Mouse (Mus musculus) hindlimb bud, embryonic 11.5 days (tissue): Measurements from ENCODE around the gene Tat.

ENCODE experiments used
- DNase-seq: peaks from one replicate; pipeline ENCODE4 v3.0.0-alpha.2; 2012; ENCODE audit warnings: low read depth, low spot score; ENCODE audit errors: extremely low spot score

Gene Tat

DNA sequence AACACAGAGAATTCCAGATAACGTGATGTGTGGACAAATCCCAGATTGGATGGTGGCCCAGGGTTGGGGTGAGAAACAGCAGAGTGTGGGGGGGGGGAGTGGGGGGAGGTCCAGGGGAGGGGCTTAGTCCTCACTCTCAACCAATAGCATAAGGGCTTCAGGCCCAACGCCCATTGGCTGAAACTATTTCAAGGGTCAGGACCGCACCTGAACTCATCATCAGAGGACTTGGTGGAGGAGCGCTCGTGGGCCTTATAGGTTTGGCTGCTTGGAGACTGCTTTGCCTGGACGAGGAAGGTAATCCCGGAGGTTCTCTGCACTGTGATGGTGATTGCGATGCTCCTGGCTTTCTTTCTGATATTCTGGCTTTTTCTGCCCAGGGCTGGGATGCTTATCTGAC is at the start of gene Tat:
TSS of gene Tat (plus strand) at position 214 of the 400 bp plus-strand sequence.
- no peak for DNase-seq

DNA sequence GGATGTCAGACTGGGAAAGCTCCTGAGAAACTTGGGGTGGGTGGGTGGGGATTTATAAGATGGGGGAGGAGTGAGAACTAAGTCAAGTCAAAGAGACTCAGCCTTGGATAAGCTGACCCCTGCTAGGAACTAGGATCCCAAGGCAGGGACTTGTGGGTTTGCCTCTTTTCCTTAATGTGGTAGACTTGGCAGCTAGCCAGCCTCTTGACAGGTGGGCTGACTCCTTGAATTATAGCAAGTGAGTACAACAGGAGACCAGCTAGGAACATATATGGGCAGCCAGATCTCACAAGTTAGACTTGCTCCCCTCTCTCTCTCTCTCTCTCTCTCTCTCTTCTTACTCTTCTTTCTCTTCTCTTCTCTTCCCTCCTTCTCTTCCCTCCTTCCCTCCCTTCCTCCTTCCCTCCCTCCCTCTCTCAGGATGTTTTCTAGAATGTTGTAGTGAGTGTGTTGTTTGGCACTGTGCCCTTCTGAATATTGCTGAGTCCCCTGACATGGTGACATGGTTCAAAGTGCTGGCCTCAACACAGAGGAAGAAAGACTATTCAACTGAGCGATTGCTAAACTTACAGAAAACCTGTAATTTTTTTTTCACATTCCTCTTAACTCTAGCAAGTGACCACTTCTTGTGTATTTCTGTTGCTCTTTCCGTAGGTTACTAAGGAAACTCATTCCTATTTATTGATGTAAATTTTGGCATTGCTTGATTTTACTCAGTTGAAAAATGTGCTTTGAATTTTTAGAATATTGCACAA is 48.5 kb upstream of the Tat start:
- no peak for DNase-seq

DNA sequence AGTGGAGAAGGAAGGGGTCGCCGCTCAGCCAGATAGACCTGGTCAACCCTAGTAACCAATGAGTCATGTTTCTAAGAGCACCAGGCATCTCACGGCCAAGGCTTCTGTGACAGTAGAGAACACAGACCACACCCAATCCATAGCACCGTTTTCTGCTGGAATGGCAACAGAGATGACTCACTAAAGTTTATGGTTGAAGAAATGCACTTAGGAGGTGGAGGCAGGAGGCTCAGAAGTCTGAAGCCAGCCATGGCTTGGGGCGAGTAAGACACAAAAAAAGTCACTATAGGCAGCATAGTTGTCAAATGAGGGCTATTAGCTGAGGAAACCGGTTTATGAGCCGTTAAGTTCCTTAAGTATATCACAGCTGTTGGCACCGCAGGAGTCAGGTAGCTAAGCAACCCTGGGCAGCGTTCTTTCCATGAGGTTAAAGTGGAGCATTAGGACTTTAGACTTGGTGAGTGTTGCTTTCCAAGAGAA is 45.0 kb upstream of the Tat start:
- peak; percentile 41 for DNase-seq

DNA sequence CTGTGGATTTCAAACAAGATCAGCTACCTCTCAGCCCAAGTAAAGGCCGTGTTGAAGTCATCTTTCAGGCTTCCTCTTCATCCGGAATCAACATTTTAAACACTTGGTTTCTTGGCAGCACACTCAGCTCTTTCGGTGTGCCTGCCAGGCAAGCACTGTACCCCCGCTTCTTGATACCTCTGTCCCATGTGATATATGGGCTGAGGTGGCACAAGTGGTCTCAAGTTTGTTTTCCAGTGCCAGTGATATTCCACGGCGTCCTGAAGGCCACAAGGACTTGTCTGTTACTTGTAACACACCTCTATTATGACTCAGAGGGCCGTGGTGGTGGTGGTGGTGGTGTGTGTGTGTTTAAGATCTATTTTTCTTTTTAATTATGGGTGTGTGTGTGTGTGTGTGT is 44.5 kb upstream of the Tat start:
- DNase-seq = no peak

DNA sequence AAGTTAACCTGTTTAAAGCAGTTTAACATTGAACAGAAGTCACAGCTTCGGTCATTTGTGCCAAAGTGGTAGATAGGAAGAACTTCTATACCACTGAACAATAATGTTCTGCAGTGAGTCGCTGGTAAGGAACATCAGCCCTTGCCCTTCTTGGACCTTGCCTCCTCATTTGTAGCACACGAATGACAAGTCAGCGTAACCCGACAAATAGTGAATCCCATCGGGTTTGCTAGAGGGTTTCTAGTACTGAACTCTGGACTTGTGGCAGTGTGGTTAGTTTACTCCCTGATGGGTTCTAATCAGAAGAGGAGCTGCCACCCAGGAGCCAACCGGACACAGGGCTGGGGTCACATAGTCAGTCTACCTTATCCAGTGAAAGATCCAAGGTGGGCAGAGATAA is 44.0 kb upstream of the Tat start:
- DNase-seq = no peak

DNA sequence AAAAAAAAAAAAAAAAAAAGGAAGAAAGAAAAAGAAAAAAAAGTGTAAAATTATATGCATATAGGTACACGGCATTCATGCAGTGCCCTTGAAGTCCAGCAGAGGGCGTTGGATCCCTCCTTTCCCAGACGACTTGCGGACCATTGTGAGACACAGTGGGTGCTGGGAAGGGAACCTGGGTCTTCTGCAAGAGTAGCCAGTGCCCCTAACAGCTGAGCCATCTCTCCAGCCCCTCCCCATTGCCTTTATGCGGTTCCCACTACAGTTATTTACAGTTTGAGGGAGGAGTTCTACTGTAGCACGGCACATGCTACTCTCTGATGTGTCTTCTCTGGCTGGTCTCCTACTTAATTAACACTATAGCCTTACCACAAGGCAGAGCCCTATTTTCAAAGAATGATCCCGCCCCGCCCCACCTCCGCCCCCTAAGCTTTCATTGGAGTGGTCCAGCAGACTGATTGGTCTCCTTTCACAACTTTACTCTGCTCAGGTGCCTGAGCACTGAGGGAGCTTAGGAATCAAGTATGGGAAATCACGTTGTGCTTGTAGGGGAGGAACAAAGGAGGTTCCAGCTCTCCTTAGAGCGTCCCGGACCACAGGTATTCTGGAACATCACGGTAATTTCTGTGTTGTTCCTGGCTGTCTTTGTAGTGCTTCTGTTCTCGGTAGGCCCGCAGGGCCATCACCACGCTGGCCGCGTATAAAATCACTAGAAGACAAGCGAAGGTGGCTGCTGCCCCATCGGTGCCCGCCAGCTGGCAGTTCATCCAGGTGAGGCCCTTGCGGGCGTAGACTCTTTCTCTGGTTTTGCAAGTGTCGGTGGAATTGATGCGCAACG is 42.6 kb upstream of the Tat start:
- no peak for DNase-seq

DNA sequence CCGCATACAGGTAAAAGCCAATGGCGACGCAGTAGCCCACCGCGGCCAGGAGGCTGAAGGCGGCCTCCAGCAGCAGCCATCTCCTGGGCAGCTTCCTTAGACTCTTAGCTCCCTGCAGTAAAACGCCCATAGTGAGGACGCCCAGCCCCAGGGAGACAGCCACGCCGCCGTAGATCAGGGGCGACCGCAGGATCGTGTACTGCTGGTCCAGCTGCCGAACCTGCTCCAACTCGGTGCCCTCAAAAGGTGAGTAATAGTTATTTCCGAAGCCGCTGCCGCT is 42.0 kb upstream of the Tat start:
- DNase-seq = no peak

DNA sequence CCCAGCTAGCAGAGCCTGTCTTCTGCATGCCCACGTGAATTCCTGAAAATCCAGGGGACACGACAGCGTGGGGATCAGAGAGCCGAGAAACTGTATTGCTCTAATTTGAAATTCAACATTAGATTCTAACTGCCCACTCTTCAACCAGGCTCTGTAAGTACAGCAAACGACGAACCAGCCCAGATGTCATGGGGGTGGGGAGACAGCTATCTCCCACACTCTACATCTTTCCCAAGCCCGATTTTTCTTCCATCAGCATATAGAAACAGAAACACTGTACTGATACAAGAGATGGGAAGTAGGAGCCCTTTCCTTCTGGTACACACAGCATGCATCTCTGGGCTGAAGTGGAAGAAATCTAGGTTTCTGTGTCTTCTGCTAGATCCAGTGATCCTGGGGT is 38.1 kb upstream of the Tat start:
- no peak for DNase-seq

DNA sequence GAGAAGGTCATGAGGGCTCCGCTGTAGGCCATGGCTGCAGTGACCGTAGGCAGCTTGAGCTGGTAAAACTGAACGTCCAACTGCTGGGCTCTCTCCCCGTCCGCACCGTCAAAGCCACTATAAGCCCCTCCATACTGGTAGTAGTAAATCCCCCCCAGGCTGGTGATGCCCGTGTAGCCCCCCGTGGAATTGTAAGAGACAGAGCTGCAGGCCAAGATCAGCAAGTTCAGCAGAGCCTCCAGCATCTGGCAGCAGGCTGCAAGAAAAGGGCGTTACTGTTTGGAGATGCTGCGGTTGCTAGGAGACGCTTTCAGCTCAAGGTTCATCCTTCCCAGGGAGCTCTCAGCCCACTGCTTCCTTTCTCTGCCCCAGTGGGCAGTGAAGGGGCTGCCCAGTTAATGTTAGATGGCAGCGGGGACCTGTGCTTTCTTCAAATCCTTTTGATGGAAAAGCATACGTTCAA is 35.7 kb upstream of the Tat start:
- DNase-seq = no peak

DNA sequence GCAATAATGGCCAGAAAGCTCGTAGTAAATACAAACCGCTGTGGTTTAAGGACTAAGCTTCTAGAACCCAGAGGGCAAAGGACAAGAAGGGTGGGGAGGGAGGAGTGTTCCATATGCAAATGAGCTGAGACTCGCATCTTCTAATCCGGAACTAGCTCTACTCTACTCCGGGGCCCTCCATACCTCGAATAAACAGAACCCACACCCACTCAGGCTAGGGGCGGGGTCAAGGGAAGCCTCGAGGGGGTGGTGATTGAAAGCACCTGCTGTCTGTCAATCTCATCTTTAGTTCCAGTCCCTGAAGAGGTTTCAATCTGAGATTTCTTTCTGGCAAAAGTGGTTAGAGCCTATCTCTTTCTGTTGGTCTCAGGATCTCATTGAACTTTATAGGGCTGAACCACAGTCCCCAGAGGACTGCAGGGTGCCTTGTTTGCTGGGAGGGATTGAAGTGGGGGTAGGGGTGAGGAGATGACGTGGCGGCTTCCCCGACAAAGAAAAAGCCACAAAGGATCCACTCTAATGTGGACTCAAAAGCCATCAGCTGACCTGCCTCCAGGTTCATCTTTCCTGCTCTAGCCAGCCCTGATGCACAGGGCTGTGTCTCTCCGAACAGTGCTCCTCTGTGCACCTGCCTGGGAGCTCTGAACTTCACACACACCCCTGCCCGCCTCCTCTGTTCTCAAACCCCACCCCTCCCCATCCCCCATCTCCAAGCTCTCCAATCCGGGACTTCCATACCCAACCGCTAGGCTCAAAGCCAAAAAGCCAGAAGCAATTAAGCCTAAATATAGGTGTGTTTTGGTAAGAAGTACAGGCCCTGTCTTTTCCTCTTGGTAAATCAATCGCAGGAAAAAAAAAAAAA is 32.8 kb upstream of the Tat start:
- DNase-seq = no peak

DNA sequence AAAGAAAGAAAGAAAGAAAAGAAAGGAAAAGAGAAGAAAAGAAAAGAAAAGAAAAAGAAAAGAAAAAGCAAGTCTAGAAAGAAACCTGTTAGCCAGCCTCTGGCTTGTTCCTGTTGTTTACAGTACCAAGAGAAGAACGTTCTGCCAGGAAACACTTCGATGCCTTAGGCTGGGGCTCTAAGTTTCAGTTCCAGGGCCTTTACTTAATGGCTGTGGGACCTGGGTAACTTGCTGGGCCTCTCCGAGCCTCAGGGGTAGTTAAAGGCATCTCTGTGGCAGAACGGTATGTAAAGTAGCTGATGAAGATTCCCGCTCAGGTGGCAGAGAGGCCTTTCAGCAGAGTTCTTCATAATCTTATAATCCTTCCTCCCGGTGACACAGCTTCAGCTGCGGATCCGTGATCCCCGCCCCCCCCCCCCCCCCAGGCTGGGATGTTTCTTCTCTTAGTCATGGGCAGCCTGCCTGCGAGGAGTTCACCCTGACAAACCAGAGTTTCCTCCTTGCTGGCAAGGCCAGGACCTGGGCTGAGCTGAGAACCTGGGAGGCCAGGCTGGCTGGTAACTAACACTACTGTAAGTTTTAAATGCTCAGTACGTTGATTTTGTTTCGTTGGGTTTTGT is 32.1 kb upstream of the Tat start:
- no peak for DNase-seq

DNA sequence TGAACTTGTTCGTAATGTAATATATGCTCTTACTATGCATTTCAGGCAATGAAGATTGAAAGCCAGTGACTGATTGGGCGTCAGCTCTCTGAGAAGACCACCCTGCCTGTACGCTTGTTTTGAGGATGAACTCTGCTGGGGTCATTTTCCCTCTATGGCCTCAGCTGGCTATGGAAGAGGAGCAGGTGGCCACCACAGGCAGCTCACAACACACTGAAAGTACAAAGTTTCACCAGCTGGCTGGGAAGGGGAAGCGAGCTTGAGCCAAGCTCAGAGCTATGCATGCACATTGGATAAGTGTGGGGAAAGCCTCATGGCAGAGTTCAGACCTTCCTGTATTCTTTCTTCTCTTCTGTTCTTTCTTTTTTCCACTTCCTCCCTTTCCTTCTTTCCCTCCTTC is 31.1 kb upstream of the Tat start:
- no peak for DNase-seq

DNA sequence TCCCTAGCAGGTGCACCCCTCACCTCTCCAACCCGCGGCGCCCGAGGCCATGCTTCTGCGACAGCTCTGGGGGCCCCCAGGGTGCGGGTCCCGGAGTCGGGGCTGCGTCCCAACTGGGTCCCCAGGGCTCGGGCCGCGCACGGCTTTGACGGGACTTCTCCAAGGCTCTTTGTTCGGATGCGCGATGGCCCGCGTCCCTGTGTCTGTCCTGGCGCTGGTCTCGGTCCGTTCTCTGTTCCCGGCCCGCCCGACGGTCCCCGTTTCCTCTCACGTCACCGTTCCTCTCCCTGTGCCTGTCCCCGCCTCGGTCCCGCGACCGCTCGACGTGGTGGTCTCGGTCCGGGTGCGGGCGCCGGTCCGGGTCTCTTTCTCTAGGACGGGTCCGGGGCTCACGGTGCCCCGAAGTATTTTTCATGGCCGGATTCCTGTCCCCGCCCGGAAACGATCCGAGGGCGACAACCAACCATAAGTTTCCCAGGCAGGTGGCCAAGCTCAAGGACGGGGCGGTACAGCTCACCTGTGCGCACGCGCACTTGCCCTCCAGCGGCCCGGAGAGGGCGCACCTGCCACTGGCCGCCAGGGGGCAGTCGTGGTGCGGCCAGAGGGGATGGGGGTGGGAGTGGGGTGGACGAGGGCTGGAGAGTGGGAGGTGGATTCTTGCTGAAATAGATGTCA is 28.4 kb upstream of the Tat start, which contains the start of gene Marveld3:
TSS of gene Marveld3 (minus strand) at position 511 of the 675 bp plus-strand sequence.
- no peak for DNase-seq

DNA sequence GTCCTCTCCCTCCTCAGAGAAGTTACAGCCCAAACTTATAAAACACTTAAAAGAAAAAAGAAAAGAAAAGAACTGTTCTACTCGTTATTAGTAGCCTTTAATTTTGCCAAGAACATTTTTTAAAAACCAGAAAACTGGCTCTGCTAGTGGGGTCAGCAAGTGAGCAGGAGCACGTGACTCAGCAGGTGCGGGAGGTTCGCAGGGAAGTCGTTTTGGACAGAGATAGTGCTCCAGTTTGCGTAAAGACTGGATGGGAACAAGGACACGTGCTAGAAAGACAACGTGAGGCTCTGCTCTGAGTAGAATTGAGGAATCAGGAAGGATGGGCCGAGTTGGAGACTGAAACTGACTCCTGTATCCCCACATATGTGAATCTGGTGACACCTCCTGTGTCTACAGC is 27.3 kb upstream of the Tat start:
- no peak for DNase-seq

DNA sequence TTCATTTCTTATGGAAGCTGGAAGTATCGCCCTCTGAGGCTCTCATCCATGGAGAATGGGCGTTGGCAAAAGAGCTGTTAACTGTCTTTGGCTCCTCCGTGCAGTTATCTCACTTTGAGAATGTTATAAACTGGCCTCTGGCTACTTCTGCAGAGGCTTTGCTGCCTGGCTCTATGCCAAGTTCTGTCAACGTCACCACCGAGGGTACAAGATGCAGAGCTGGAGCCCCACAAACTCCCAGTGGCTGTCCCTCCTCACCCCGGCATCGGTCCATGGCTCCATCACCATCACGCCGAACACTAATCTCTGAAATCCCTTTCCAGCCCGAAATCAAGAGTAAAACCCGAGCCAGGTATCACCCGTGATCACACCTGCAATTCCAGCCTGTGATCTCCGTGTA is 26.8 kb upstream of the Tat start:
- DNase-seq = no peak

DNA sequence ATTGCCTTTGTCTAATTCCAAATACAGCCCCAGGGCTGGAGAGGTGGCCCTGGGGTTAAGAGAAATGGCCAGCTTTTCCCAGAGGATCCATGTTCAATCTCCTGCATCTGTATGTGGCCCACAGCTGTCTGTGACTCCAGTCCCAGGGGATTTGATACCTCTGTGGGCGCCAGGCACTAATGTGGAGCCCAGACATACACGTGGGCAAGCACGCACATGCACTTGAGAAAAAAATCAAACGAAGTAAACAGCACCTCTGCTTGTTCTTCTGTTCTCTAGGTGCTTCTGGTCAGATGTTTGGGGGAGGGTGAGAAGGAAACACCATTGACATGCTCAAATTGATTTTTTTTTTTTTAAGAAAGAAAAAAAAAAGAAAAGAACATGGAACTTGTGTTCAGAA is 26.1 kb upstream of the Tat start:
- DNase-seq = no peak

DNA sequence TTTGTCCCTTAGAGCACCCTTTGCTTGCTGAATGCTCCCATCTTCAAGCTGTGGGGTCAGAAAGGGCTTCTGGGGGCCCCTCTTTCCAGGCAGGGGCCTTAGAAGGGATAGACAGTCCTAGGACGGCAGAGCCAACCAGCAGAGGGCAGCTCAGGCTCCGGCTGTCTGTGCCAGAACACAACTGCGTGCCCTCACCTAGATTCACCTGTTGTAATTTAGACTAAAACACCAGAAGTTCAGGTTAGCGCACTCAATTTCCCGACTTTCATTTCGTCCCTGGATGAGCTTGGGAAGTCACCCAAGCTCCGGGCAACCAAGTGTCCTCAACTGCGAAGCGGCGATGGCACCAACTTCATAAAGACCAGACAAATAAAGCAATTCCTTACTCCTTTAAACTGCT is 21.4 kb upstream of the Tat start:
- no peak for DNase-seq

DNA sequence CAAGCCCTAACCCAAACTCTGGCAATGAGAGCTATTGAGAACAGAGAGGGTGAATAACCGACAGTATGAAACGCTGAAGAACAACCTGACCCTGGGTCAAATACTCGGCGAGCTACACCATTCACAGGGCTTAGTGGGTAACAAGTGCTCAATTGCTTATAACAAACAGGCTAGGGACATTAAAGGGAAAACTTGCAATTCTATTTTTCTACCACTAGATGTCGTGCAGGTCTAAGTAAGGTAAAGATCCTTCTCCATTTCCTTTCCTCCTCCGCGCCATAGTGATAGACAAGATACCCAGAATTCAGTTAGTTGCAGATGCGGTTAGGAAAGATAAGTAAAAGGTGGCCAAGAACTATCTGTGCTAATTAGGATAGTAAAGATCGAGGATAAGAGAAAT is 19.9 kb upstream of the Tat start:
- peak; percentile 41 for DNase-seq

DNA sequence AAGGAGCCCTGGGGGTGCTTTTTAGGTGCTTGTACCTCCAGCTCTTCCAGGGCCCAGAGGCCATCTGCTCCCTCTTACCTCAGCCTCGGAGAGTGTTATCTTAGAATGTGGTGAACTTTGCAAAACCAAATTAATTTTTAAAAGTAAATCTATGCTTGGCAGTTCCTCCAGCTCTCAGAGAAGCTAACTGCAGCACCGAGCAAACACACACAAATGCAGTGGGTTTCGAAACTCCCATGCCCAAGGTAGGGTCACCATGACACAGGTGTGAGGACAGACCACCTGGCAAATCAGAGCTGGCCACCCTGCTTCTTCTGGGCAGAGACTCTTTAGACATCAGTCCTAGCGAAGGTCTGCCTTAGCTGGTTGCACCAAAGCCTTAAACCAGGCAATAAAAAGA is 17.3 kb upstream of the Tat start:
- DNase-seq = no peak

DNA sequence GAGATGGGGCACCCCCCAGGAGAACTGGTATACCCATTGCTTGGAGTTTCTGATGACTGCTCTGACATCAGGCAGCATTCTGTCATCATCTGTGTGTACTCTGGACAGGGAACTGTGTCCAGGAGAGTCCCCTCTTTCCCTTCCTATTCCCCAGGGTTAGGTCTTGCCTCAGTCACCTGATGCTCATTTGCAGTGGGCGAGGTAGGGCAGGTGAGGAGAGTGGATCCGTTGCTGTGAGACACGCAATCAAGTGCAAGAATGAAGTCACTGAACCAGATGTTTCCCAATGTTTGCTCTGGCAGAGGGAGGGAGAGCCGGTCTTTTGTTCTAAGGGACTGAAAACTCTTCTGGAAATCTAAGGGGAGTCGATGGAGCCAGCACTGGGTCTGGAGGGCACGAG is 10.9 kb upstream of the Tat start:
- DNase-seq = no peak
